Mouse (Mus musculus) gastrocnemius, postnatal 4 days (tissue): Measurements from ENCODE around the gene Polr2a. TPM values are rescaled to one million over a fixed set of nuclear protein-coding genes. Genes with fewer than 3 reads are reported as not detected.

Source experiments
- DNase-seq, 2 experiments: peaks; one replicate each; pipeline ENCODE4 v3.0.0; 2021 to 2022; ENCODE audit warnings: low spot score in 2 of 2, mixed read lengths in 2 of 2
- total RNA-seq, 2 experiments: library from RNA; stranded (reverse); gene quantifications; 2 replicates each; pipeline ENCODE4 v1.2.3; 2021

Polr2a gene
- total RNA-seq, 2 experiments from 2014 or later: 66.4 to 72.2 TPM

DNA sequence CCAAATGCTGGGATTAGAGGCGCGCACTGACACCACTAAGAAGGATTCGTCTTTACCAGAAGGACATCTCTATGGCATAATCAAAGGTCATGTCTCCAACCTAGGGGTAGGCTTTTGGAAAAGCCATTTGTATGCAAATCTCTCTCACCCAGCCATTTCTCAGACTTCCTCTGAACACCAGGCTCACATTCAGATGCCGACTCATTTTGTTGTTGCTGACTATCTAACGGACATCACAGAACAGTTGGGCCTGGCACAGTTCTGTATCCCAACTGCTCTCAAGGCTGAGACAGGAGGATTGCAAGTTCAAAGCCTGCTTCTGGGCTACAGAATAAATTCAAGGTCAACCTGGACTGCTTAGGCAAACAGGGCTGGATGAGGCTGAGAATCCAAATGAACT, 28.9 kb upstream of the Polr2a start:
- no peak for DNase-seq

DNA sequence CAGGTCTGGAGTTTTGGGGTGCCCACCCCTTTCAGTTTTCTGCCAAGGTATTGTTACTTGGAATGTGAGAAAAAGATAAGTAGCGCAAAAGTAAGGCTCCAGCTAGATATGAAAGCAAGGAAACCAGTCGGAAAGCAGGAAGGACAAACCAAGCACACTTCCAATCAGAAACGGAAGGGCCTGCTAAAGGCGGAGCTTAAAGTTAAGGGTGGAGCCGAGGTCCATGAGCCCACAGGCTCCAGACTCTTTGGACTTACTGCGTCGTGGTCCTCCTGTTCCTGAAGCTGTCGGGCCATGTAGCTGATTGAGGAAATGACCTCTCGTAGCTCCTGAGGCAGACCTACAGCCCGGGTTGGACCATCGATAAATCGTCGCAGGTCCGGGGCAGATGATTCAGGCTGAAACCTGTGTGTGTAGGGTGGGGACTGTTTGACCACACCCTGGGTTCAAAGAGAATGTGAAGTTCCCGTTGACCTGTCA, 26.4 kb upstream of the Polr2a start:
- no peak for DNase-seq

DNA sequence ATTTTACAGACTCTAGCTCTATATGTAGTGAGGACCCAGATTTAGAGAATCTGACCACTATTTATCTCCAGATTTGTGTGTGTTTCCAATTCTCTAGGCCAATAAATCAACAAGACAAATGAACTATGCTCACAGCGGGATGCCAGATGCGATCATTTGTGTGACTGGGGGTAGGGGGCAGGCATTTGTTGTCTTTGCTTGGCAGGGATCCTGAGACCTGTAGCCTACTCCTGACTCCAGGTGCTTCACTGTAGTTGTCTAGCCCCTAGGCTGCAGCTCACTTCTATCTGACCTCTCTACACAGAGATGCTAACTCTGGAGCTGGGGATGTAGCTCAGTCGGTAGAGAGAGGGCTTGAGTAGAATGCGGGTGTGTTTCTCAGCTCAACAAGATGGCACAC, 23.4 kb upstream of the Polr2a start:
- no peak for DNase-seq

DNA sequence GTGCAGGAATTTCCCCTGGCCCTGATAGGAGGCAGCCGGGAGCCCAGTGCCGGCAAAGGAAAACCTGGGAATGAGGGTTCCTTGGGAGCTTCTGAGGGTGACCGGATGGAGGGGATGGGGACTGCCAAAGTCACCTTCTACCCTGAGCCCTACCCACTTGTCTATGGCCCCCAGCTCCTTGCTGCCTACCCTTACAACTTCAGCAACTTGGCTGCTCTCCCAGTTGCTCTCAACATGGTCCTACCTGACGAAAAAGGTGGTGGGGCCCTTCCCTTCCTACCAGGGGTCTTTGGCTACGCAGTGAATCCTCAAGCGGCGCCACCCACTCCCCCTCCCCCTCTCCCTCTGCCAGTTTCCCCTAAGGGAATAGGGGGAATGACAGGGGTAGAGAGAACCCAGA, 20.5 kb upstream of the Polr2a start:
- no peak for DNase-seq

DNA sequence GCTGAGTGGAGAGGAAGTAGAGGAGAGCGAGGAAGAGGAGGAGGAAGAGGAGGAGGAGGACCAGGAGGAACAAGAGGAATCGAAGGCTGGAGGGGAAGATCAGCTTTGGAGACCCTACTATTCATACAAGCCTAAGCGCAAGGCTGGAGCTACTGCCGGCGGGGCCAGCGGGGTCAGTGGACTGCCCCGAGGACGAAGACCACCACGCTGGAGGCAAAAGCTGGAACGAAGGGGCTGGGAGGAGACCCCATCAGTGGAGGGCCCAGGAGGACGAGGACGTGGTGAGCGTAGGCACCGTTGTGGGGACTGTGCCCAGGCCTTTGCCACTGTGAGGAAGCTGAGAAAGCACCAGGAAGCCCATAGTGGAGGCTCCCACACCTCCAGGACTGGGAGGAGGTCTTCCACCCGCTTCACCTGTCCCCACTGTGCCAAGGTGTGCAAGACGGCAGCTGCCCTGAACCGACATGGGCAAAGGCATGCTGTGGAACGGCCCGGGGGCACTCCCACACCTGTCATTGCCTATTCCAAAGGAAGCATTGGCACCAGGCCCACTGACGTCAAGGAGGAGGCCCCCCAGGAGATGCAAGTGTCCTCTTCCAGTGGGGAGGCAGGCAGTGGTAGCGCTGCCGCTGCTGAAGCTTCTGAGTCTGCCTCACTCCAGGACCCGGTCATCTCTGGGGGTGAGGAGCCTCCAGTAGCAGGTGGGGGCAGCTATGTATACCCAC, 20.0 kb upstream of the Polr2a start:
- no peak for DNase-seq

DNA sequence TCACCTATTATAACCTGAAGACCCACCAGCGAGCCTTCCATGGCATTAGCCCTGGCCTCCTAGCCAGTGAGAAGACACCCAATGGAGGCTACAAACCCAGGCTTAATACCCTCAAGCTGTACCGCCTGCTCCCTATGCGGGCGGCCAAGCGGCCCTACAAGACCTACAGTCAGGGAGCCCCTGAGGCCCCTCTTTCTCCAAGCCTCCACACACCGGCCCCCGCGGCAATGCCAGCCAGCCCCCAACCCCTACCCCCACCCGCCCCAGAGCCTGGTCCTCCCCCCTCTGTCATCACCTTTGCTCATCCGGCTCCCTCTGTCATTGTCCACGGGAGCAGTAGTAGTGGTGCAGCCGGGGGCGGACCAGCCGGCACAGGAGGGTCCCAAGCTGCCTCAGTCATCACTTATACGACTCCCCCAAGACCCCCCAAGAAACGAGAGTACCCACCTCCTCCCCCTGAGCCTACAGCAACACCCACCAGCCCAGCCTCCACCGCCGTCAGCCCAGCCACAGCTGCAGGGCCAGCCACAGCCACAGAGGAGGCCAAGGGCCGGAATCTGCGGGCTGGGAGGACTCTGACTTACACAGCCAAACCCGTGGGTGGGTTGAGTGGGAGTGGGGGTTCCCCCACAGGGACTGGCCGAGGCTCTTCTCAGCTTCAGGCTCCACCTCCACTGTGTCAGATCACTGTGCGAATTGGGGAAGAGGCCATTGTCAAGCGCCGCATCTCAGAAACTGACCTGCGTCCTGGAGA, 19.2 kb upstream of the Polr2a start:
- DNase-seq: no peak

DNA sequence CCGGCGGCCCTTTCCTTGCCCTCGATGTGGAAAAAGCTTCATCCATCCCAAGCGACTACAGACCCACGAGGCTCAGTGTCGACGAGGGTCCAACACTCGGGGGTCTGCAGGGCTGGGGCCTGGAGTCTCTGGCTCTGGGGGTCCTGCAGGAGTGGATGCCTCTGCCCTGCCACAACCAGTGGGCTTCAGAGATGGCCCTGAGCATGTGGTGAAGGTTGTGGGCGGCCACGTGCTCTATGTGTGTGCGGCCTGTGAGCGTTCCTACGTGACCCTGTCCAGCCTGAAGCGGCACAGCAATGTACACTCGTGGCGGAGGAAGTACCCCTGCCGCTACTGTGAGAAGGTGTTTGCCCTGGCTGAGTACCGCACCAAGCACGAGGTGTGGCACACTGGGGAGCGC, 18.1 kb upstream of the Polr2a start:
- DNase-seq: no peak

DNA sequence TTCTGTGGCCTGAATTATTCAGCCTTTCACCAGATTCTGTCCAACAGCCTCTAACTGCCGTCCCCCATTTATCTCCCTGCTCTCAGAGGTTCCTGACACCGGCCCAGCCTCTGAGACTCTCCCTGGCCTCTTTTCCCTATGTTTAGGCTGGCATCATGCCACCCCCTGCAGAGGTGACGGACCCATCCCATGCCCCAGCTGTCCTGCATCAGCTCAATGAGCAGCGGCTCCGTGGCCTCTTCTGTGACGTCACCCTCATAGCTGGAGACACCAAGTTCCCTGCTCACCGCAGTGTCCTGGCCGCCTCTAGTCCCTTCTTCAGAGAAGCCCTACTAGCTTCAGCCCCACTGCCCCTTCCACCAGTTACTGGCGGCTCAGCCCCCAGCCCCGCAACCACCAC, 17.3 kb upstream of the Polr2a start:
- DNase-seq: no peak

DNA sequence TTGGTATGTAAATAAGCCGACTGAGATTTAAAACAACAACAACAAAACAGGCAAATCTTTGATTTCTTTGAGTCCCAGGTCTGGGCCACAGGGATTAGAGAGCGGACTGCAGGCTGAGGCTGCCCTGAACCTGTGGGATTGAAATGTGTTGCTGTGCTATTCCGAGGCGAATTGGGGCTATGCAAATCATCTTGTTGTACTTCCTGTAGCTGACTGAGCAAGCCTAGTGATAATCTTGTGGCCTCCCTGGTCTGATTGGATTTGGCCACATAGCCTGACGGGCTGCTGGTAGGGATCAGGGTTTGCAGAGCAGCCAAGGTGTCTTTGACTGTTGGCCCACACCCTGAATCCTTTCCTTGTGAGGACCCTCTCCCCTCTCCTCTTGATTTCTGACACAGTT, 16.5 kb upstream of the Polr2a start:
- no peak for DNase-seq

DNA sequence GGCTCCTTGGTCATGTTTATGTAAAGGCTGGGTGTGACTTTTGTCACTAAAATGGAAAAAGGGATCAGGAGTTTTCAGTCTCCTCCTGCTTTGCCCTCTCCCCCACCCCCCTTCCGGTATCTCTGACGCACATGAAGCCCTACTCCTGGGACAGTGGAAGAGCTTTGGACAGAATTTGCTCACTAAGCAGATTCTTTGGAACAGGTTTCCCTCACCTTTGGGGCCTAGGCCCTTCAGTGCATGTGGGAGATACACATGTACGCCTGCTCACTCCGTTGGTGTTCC, 9.1 kb upstream of the Polr2a start:
- no peak for DNase-seq

DNA sequence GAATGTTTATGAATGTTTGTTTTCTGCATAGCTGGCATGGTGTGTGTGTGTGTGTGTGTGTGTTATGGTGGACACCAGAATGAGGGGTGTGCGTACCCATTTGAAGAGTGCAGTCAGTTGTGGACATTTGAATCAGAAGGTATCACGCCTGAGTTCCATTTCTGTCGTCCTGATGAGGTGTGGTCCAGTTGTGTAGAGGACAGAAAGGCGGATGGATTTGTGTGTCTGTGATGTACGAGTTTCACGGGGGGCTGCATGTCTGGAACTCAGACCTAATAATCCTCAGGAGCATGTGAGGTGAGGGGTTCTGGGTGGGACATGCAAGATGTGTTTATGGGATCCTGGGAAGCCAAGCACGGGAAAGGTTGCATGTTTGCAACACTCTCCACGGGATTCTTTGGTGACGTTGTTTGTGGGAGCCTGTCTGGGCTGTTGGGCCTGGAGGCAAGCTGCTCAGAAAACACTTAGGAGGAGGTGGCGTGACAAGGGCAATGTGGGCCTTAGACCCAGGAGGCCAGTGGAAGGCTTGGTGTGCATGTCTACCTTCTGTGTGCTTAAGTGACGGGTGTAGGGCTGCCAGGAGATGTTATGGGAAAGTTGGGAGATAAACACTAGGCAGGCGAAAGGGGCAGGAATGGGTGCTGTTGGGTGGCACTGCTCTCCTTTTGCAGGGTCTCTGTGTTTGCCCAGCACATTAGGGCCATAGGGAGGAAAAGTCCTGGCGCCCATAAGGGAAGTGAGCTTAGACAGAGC, 8.6 kb upstream of the Polr2a start:
- DNase-seq: no peak

DNA sequence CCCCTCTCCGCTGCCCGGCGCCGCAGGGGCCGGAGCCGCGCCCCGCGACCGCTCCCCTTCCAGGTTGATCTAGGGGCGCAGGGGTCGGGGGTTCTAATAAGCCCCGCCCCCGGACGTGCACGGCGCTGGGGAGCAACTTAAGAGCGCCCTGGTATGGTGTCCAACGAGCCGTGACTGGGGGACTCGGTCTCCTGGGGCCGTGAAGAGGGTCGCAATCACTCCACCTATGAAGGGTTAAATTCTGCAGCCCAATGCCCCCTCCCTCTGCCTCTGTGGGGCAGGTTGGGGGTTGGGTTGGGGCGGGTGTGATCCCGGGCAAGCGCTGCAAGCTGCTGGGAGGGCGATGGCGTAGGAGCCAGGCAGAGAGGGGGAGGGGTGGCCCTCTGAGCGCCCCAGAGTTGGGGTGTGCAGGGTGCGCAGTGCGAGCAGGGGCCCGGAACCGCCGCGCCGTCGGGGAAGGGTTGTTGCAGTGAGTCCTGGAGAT, 7.7 kb upstream of the Polr2a start:
- peak; percentile 62 to 71 for DNase-seq

DNA sequence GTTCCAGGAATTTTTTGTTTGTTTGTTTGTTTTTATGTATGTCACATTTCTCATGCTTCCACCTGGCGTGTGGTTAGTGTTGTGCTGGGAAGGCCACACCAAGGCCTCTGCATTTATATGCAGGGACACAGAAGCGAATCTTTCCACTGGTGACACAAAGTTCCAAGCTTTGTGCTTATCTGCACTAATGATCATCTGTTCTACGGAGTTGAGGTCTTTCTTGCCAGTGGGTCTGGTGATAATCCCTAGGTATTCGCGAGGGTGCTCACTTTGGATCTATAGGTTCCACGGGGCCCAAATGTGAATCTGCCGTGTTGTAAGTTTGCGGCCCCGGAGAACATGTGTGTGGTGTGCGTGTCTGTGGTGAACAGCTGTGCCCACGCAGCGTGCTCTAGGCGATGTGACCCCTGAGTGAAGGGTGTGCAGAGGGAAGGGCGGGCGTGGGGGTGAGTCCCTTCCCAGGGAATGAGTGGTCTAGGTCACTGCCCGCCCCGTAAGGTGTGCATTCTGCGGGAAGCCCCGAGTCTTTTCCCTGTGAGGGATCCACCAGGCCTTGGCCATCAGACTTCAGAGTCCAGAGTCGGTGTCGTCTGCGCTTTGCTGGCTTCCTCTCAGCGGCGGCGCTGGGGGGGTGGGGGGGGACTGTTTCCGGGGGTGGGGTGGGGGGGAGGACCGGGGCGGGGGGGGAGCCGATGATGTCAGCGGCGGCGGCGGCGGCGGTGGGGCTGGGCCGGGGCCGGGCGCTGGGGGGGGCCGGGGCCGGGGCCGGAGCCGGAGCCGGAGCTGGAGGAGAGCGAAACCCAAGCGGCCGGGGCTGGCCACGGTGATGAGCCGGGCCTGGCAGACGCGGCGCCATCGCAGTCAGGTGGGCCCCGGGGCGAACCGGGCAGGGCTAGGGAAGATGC, 7.0 kb upstream of the Polr2a start, which contains the start of gene Zbtb4:
Gene Zbtb4 (plus strand): TSS at position 692 of the 905 bp plus-strand sequence.
- DNase-seq: peak; percentile 38 to 47

DNA sequence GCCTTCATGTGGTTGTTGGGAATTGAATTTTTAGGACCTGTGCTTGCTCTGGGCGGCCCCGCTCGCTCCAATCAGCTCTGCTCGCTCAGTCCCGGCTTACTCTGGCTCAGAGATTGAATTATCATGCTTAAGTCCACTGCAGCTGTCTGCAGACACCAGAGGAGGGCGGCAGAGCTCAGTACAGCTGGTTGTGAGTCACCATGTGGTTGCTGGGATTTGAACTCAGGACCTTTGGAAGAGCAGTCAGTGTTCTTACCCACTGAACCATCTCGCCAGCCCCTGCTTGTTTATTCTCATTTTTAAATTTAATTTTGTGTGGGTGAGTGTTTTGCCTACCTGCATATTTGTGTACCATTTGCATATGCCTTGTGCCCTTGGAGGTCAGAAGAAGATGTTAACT, 5.1 kb upstream of the Polr2a start:
- no peak for DNase-seq

DNA sequence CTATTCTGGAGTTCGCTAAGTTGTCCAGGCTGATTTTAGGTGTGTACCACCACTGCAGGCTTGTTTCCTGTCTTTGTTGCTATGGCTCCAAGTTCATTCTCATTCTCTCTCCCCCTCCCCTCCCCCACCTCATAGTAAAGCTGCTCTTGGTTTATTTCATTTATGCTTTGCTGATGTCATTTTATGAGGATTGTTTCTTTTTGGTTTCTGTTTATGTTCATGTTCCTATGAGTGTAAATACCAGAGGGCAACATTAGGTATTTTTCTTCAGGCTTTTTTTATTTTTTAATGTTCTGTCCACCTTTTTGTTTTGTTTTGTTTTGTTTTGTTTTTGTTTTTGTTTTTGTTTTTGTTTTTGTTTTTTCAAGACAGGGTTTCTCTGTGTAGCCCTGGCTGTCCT, 3.4 kb upstream of the Polr2a start, which contains the start of gene Slc35g3:
Gene Slc35g3 (minus strand): TSS at position 101 of the 400 bp plus-strand sequence.
- no peak for DNase-seq

DNA sequence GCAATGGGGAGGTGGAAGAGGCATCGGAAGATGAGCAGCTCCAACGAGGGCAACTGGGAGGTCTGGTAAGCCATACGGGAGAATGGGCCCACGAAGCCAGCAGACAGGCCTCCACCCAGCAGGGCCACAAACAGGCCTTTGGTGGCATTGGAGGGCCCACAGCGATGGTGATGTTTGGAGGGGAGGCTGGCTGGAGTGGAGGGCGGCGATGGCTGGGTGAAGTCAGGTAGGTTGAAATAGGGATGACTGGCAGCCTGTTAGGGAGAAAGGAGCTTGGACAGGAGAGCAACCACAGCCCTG, 2.4 kb upstream of the Polr2a start:
- no peak for DNase-seq

DNA sequence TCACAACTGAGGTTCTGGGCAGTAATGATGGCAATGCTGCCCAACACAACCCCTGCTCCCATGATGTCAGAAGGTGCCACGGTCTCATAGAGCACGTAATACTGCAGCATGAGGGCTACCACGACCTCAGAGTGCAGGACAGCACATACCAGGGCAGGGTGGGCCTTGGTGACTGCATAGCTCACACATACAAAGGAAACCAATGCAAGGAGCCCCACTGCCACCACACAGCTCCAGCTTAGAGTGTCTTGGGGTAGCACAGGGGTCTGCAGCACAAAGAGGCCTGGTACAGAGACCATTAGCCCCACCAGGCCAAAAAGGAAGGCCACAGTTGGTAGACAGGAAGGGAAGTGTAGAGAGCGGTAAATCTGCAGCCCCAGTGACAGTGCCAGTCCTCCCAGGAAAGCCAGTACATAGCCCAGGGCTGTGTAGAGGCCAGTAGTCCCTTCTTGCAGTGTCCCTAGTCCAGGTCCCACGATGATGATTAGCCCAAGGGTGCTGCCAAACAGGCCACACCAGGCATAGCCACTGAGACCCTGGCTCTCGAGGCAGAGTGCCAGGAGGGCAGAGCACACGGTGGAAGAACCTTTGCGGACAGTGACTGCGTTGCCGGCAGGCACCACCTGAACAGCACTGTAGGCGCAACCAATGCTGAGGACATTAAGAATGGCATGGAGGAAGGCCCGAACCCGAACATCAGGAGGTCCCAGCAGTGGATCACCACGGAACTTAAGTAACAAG, 1.9 kb upstream of the Polr2a start:
- no peak for DNase-seq

DNA sequence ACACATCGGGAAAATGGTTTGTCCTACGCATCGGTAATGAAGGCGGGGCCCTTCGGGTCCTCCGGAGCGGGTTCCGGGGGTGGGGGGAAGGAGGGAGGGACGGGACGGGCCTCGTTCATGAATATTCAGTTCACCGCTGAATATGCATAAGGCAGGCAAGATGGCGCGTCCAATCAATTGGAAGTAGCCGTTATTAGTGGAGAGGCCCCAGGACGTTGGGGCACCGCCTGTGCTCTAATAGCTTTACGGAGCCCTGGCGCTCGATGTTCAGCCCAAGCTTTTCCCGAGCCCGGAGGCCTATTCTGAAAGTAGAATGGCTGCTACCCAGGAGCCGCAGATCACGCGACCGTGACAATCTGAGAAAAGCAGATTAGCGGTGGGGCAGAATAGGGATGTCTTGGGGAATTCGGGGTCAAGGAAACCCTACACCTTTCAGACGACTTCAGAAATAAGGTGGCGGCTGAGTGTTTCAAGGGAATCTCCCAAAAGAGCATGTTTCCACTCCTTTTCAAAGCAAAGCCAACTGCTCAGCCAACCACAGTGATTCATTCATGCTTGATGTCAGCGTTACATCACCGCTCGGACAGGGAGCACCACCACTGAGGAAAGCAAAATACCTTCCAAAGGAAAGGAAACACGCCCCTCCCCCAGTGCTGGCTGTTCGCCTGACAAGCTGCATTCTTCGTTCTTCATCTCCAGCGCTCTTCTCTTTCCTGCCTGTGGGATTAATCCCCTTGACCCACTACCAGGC, 709 bp upstream of the Polr2a start:
- peak; percentile 60 to 83 for DNase-seq

DNA sequence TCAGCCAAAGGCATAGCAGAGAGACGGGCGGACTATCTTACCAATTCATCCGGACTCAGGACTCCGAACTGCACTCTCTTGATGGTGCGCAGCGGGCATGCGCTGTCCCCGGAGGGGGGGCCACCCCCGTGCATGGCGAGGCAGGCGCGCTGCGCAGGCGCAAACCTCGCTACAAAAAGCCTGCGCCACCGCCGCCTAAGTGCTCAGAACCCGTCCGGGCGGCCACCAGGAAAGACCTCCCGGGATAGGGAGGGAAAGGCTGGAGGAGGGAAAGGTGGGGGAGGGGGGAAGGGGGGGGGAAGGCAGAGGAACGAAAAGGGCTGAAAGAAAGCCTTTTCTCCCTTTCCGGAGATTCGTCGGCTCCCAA, 364 bp downstream of the Polr2a start:
- peak; percentile 98 for DNase-seq
